Mouse (Mus musculus): ENCODE measurements around the gene Ppp1r14a.

Gene Ppp1r14a

DNA sequence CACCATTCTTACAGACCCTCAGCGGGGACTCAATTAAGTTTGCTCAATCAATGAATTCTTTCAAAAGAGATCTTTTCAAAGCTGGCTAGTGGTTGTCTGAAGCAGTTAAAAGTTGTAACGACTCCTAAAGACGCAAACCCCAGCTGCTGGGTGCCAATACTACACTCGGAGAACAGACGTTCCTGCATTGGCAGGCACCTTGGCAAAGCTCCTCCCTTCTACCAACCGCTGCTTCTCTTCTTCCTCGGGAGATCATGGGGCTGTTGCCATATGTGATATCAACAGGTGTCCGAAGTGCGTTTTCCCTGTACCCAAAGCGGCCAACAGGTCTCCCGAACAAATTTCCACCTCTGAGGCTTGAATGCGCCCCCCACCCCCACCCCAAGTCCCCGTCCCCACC is 8.3 kb upstream of the Ppp1r14a start:
- DNase-seq: no peak

DNA sequence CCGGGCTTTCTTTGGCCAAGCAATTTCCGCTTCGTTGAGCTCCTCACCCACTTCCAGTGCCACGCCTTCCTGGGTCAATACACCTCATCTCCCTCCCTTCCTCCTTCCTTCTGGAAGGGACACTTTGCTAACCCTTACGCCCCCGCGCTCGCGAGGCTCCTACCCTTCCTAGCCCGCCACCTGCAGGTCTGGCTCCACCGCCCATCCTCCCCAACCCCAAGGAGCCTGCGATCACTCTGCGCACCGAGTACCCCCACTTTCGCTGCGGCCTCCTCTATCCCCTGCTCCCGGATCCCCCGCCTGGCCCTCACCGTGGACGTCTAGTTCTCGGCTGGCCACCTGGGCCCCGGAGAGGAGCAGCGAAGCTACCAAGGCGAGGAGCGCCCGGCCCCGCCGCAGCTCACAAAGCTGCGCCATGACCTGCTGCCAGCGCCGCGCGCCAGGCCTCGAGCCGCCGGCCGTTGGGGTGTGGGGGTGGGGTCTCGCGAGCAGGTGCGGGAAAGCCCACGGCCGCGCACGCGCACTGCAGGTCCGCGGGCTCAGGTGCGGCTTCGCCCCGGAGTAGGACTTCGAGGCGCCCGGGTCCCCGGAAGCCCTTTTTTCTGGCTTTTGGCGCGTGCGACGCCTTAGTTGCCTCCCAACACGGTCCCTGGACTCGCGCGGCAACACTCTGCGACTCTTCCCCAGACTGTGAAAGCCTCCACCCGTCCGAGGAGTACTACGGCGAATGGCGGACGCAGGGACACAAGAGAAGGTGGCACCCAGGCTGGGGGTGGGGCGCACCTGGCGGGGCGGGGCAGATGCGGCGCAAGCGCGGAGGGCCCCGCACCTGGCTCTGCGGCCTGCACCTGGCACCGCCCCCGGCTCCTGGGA is 7.7 kb upstream of the Ppp1r14a start, which contains the start of gene Spint2:
TSS of gene Spint2 (minus strand) at position 712 of the 873 bp plus-strand sequence.
- peak; percentile 87 for DNase-seq

DNA sequence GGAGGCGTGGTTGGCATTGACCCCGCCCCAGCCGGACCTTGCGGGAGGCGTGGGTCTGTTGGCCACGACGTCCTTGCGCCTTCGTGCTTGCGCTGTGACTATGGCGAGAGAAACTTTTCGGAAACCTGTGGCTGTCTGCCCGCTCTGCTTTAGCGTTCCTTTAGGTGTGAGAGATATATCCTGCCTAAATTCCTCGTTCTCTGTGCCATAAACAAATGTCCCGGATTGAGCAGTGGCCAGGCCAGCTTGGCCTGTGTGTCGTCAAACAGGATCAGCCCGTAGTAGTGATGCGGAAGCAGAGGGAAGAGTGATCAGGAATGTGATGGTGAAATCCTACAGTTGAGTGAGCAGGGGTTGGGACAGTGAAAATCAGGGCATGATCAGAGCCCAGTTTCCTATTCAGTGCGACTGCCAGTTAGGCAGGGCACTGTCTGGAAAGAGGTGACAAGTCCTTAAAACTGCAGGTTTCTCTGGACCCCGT is 7.0 kb upstream of the Ppp1r14a start:
- DNase-seq: no peak

DNA sequence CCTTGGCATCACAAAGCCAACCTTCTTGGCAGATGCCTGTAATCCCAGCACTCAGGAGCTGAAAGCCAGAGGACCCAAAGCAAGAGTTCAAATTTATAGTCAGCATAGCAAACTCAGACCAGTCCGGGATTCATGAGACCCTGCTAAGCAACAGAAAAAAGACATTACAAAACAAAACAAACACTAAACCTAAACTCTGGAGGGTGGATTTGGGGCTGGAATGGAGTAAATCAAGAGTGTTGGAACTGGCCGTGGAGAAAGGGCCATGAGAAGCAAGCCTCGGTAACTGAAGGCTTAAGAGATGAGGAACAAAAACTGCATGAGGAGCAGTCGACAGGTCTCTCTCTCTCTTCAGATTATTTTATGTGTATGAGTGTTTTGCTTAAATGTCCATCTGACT is 5.2 kb upstream of the Ppp1r14a start:
- DNase-seq: no peak

DNA sequence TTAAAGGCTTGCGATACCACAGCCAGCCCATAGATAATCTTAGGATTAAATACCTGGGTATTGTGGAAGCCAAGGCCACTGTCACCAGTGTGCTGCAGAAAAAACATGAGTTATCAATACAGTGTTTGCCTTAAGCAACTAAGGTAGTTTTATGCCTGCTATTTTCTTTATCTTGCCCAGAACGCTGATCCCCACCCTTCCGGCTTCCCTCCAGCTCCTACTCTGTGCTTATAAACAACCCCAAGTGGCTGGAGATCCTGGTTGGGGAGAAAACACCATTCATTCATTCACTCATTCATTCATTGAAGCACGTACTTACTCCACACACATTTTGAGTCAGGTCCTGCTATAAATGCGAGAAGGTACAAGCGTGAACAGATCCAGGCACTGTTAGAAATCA is 4.6 kb upstream of the Ppp1r14a start:
- no peak for DNase-seq

DNA sequence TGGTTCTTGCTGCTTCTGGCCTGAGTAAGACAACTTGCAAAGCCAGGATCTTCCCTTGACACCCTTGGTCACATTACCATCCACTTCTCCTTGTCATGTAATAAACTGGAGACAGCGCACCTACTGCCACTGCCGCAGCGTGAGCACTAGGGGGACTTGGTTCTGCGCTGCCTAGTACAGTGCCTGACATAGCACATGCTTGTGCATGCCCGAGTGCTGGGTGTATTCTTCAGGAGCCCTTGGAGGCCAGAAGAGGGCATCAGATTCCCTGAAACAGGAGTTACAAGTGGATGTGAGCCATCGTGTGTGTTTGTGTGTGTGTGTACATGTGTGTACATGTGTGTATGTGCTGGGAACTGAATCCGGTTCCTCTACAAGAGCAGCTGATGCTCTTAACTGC is 1.6 kb upstream of the Ppp1r14a start:
- no peak for DNase-seq

DNA sequence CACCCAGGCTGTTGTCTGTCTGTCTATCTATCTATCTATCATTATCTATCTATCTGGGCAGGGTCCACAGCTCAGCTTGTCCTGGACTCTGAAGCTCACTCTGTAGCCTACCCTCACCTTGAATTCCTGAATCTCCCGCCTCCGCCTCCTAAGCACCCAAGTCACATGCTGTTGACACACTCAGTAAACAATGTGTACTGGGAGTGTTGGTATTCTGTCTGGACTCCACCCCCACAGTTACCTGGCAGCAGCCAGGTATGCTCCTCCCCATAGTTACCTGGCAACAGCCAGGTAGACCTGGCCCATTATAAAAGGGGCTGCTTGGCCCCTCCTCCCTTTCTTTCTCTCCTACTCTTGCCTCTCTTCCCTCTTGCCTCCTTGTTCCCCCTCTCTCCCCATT is 1.0 kb upstream of the Ppp1r14a start:
- no peak for DNase-seq

DNA sequence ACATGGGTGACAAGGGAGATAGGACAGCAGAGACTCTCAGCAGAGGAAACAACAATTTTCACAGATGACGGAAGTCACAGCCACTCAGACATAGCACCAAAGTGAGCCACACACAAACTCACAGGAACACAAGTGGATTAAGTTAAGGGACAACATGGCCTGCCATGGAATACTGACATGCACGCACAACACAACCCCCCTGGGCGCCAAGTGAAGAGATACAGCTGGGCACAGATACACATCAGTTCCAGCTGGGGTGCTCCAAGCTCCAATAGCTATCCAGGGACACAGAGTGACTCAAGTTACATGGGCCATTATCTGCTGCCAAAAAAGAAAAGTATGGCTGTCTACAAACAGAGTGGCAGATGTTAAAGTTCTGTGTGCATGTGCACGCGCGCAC is 748 bp downstream of the Ppp1r14a start:
- DNase-seq: peak; percentile 79

DNA sequence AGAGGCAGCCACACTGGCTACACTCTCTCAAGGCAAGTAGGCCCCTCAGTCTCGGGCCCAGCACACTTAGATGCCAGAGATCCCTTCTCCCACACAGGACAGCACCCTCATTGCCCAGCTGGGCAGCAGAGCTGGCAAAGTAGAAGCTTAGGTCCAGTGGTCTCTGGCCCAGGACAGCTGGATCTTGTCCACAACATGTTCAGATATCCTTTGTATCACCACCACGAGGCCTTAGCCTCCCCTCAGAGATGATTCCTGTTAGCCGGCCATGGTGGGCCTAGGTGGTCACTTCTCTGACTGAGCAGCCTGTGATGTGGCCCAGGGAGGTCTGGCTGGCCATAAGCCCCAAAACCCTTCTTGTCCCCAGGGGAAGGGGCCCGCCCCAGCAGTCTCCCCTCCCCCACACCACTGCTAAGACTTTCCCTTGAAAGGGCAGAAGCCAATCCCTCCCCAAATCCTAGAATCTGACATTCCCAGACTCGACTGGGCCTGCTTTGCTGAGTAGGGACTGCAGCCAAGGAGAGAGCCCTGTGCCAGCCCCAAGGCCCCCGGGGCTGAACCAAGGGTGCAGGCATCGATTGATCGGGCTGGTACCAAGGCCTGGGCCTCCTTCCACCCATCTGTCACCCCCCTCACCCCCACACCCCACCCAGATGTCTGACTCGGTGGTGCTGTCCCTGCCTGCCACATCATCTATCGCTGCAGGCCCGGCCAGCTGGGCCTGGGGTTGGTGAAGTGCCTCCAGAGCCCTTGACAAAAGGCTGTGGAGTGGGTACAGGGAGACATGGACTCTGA is 1.8 kb downstream of the Ppp1r14a start:
- DNase-seq: peak; percentile 42

DNA sequence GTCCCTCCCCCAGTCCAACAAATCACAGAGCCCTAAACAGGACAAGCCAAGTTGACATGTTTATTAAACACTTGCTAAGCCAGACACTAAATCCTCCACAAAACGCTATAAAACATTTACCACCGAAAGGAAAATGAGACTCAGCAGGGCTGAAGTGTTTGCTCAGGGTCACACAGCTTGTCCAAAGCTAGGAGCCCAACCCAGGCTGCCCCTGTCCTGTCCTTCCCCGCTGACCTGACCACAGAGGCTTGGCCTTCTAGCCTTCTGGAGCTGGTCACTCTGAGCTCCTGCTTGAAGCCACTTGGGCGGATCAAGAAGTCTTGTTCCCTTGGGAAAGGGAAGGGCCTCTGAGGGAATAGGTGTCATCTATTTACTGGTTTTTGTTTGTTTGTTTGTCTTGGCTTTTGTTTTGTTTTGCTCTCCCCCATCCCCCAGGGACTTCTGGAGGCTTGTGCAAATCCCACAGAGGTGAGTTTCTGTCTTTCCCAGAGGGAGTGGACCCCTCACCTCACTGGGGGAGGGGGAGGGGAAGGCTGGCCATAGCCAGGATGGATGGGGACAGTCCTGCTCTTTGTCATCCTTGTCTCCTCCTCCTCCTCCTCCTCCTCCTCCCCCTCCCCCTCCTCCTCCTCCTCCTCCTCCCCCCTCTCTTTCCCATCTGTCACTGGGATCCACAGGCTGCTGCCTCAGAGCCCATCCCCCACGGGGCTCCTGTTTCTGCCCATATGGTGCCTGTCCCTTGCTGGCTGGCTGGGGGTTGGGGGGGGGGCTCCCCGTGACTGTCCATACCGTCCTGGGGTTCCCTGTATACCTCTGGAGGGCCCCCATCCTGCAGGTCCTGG is 2.7 kb downstream of the Ppp1r14a start:
- DNase-seq: no peak

DNA sequence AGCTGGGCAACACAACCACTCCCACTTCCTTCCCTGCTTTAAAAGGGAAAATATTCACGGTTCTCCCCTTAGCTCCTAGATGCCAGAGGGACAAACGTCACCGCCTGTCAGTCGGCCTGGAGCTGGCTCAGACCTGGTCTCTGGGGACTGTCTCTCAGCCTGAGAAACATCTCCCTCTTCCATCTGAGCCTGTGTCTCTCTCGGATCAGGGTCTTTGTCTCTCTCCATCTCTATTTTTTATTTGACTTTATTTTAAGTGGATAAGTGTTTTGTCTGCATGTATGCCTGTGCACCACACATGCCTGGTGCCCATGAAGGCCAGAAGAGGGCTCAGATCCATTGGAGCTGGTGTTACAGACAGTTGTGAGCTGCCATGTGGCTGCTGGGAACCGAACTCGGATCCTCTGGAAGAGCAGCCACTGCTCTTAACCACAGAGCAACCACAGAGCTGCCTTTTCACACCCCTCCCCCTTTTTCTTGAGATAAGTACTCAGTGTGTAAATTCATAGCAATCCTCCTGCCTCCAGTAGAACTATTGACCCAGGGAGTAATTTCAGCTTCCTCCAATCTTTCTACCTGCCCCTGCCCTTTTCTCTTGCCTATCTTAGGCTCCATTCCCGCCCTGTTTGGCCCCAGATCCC is 3.5 kb downstream of the Ppp1r14a start:
- DNase-seq: no peak

DNA sequence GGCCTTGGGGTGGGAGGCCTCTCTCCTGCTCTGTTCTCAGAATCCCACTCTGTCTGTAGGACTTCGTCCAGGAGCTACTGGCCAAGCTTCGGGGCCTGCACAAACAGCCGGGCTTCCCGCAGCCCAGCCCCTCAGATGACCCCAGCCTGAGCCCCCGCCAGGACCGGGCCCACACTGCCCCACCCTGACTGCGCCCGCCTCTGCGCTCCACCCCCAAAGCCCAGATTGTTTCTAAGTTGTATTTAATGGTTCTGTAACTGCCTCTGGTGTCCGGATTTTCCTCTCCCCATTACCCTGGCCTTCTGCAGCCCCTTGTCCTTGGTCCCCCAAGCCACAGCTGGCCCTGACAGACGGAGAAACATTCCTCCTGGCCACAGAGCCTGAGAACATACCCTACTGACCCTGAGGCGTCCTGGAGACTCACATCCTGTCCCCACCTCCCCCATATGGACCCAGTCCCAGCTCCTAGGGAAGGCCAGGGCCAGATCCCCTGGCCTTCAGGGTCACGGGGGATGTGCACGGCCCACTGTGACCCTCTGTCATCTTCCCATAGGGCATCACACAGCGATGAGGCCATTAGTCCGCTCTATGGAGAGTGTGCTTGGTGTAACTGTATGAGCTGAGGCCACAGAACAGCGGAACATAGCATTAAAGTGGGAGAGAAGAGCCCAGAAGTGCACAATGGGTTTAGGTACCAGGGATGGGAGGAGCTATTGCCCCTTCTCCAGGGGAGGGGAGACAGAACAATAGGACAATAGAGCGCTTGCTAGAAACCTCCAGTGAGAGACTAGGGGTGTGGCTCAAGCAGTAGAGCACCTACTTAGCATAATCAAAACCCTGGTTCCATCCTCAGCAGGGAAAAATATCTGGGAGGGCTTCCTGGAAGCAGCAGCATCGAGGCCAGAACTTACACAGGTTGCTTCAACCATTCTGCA is 4.3 kb downstream of the Ppp1r14a start:
- DNase-seq: peak; percentile 71

DNA sequence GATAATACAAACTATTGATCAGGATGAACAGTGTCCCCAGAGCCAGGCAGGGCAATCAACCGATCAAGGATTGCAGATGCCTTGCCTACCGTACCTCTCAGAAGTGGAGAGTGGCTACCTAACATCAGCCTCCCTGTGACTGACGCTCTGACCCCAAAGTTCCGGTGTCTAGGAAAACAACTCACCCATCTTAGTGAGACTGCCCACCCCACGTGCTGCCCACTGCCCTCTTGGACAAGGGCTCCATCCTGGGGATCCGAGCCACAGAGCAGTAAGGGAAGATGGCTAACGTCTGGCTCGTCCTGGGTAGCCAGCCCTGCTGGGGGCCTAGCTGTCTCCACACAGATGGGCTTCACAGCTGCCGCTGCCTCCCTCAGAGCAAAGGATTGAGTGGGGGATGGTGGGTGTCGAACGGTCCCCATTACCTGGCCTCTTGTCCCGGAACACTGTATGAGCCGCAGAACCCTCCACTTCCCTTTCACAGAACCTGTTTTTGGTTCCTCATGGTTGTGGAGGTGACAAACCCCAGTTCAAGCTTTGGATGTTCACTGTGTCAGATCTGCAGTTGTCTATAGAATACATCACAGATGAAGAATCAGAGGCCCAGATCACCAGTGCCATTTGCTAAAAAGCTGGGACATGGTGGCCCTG is 5.1 kb downstream of the Ppp1r14a start:
- no peak for DNase-seq

DNA sequence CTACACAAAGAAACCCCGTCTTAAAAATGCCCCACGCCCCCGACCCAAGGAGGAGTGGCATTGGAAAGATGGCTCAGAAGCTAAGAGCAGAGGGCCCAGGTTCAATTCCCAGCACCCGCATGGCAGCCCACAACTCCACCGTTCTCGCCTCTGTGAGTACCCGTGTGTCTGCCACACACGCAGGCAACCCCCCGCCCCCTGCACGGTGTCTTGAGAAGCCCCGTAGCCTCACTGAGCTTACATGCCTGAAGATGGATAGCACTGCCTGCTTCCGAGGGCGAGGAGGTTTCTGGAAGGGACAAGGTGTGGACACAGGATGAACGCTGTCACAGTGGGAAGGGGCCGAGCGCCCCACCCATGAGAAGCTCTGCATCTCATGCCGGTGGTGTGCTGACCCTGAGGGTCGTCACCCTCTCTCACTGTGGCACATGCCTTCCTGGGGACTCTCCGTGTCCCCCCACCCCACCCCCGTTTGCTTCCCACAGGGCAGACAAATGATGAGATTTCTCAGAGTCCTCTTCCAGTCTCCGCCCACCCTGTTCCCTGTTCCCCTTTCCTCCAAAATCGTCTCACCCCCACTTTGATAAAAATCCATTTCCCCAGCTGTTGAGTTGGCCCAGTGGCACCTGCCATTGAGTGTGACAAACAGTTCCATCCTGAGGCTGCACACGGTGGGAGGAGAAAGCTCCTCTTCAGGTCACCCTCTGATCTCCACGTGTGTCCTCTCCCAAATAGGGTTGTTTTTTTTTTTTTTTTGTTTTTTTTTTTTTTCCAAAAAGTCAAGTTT is 6.9 kb downstream of the Ppp1r14a start:
- DNase-seq: no peak

DNA sequence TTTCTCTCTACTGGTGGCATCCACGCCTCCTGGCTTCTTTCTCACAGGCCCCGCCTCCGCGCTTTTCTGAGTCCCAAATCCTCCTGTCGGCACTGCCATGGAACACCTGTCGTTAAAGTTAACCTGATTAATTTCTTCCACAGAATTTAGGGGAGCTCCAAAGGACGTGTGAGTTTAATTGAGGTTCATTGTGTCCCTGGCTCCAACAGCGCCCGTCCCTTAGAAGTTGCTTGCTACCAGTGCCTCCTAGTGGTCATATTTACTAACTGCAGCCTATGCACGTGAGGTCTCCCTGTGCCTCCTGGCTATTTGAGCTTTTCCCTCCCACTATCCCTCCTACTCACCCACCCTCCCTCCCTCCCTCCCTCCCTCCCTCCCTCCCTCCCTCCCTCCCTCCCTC is 7.9 kb downstream of the Ppp1r14a start:
- DNase-seq: peak; percentile 78

DNA sequence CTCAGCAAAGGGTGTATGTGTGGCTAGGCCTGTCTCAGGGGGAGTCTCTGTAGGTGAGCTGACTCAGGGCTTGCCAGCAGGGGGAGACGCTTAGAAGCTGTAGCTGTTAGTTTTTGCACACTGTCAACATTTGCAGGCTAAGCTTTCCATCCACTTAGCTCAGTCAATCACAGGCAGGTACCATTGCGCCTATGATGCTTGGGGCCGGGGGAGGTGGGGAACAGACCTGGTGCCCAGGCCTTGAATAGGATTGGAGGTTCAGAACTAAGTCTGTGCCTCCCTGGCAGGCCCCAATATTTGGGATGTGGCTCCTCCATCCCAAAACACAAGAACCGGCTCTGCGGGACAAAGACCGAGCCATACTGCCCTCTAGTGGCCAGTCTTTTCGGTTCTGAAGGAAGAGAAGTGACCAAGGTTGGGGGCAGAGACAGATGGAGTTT is 12.0 kb downstream of the Ppp1r14a start:
- DNase-seq: peak; percentile 83

DNA sequence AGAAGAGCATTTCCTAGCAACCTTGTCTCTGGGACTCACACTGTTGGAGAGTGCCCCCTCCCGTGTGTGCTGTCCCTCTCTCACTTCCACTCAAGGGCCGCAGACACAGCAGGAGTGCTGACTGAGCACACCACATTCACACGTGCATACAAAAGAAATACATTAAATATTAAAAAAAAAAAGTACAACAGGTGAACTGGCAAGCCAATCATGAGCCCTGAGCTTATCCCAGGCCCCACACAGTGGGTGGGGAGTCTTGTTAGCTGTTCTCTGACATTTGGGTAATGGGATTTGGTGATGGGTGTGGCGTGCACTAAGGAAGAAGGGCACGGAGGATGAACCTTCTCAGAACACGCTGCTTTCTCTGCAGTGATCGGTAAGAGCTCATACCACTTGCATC is 13.5 kb downstream of the Ppp1r14a start:
- DNase-seq: no peak

DNA sequence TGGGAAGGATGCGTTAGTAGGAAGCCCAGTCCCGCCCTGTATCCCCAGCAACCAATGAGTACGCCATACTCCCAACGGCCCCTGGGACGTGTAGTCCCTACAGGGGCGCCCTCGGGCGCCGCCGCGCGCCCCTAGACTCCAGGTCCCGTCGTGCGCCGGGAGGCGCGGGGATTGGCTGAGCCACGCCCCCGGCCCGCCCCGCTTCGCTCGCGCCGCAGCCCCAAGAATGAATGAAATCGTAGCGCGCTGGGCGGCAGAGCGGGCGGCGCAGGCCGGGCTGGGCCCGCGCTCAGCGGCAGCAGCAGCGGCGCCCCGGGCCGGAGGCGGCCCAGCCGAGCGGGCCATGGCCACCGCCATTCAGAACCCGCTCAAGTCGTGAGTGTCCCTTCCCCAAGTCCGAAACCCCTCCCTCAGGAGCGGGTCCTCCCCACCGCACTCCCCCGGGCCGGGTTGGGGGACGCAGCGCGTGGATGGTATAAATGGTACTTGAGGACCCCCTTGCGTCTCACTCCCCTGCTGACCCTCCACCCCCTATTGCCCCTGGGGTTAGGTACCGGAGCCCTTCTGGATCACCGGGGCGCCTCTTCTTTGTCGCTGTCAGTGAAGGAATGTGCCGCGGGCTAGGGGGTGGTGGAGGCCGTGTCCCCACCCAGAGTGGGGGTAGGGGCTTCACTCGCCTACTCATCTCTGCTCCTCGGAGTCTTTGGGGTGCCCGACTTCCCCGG is 14.8 kb downstream of the Ppp1r14a start, which contains the start of gene Dpf1:
TSS of gene Dpf1 (plus strand) at position 214 of the 725 bp plus-strand sequence.
- peak; percentile 78 for DNase-seq

Measured in lung, postnatal 14 days (tissue).